Mouse (Mus musculus) forebrain, embryonic 11.5 days (tissue): ENCODE results near the gene Vmn2r47. TPM values are rescaled to one million over a fixed set of nuclear protein-coding genes. Genes with fewer than 3 reads are reported as not detected.
"Not testable (repeated sequence)": the region's sequence is repeated elsewhere in the genome, so short reads cannot be mapped to it uniquely, and the experiment has no call there.

Source experiments
- ATAC-seq: fragments of 200-750 bp; cut with Nextera tagmentation; replicated peaks from 2 replicates; pipeline ENCODE4 v1.8.0; 2017; ENCODE audit warnings: moderate TSS enrichment; ENCODE audit not compliant: low FRiP score
- DNase-seq: peaks from one replicate; pipeline ENCODE4 v3.0.0-alpha.2; 2017; ENCODE audit warnings: low spot score
- H3K27ac ChIP-seq: fragments of 300-500 bp; sonication (generic); 2 replicates; pipeline ENCODE4 v1.5.1; 2014; ENCODE audit warnings: low read depth, low read length
- H3K27me3 ChIP-seq: fragments of 300-500 bp; sonication (generic); 2 replicates; pipeline ENCODE4 v1.6.1; 2014; ENCODE audit warnings: mild to moderate bottlenecking, low read length, mixed read lengths; ENCODE audit not compliant: control insufficient read depth, insufficient read depth
- H3K36me3 ChIP-seq: fragments of 300-500 bp; sonication (generic); 2 replicates; pipeline ENCODE4 v1.6.1; 2014; ENCODE audit warnings: mild to moderate bottlenecking, low read length, moderate library complexity, mixed read lengths; ENCODE audit not compliant: control insufficient read depth, insufficient read depth
- H3K4me1 ChIP-seq: fragments of 300-500 bp; sonication (generic); replicated peaks from 2 replicates; pipeline ENCODE4 v1.6.1; 2014; ENCODE audit warnings: low read length, mixed read lengths; ENCODE audit not compliant: control insufficient read depth, insufficient read depth
- H3K4me2 ChIP-seq: fragments of 300-500 bp; sonication (generic); 2 replicates; pipeline ENCODE4 v1.6.1; 2014; ENCODE audit warnings: low read depth, mild to moderate bottlenecking, low read length, moderate library complexity, mixed read lengths; ENCODE audit not compliant: severe bottlenecking
- H3K4me3 ChIP-seq: fragments of 300-500 bp; sonication (generic); 2 replicates; pipeline ENCODE4 v1.5.1; 2014; ENCODE audit warnings: low read depth, low read length
- H3K9ac ChIP-seq: fragments of 300-500 bp; sonication (generic); 2 replicates; pipeline ENCODE4 v1.6.1; 2014; ENCODE audit warnings: low read length
- H3K9me3 ChIP-seq: fragments of 300-500 bp; sonication (generic); 2 replicates; pipeline ENCODE4 v1.6.1; 2016; ENCODE audit warnings: low read length, mixed read lengths; ENCODE audit not compliant: control insufficient read depth
- WGBS: fragments of 180-500 bp; shearing (Covaris S2); extraction: QIAGEN DNeasy Blood & Tissue Kit; methylation state at CpG from one replicate; pipeline ENCODE4 v1.1.7; 2014; 5-methylcytosine and 5-hydroxymethylcytosine counted together
- polyA plus RNA-seq: library from polyadenylated mRNA; unstranded; fragments of >200 nt; fragmentation: Nextera tagmentation; extraction: Ambion mirVana; gene quantifications from 2 replicates; pipeline ENCODE4 v1.2.1, GENCODE M21; 2014

Vmn2r47 gene
- polyA plus RNA-seq, result not detected in 2 replicates

- not testable (repeated sequence) for H3K9me3 ChIP-seq
- WGBS, result no CpG with 5 or more reads among the region's 1 CpGs
These were observed at the start of gene Vmn2r47 for GRCm38 (mm10) chr7:9841225-9841624. TSS of gene Vmn2r47 (minus strand) at chr7:9841325.

GRCm38 (mm10) chr7:9770471-9770870 lies 70.7 kb downstream of the Vmn2r47 start, which contains the start of gene Vmn2r46:
TSS of gene Vmn2r46 (minus strand) at chr7:9770571.
- H3K27ac ChIP-seq, H3K4me2 ChIP-seq, DNase-seq, H3K36me3 ChIP-seq, H3K9me3 ChIP-seq, H3K9ac ChIP-seq, ATAC-seq, H3K27me3 ChIP-seq, H3K4me1 ChIP-seq, H3K4me3 ChIP-seq: not testable (repeated sequence)
- no CpG with 5 or more reads among the region's 1 CpGs for WGBS

More at GRCm38 (mm10) chr7:9841225-9841624, at the start of gene Vmn2r47:
- DNase-seq, H3K4me1 ChIP-seq, H3K9ac ChIP-seq, ATAC-seq, H3K27ac ChIP-seq, H3K27me3 ChIP-seq, H3K36me3 ChIP-seq, H3K4me3 ChIP-seq, H3K4me2 ChIP-seq: not testable (repeated sequence)

Other genes starting within 250 kb of the Vmn2r47 start
- gene Vmn2r46, start 70.8 kb downstream of the Vmn2r47 start, polyA plus RNA-seq, result not detected in 2 replicates
- gene Vmn2r48, start 112.3 kb upstream of the Vmn2r47 start, polyA plus RNA-seq, result not detected in 2 replicates
- gene Vmn2r49, start 150.9 kb upstream of the Vmn2r47 start, polyA plus RNA-seq, result not detected in 2 replicates
- gene Vmn2r50, start 212.0 kb upstream of the Vmn2r47 start, polyA plus RNA-seq, result not detected in 2 replicates